Mouse (Mus musculus): ENCODE measurements around the gene Hist1h2bf.
"Not testable (repeated sequence)": the region's sequence is repeated elsewhere in the genome, so short reads cannot be mapped to it uniquely, and the experiment has no call there.

Hist1h2bf gene

DNA sequence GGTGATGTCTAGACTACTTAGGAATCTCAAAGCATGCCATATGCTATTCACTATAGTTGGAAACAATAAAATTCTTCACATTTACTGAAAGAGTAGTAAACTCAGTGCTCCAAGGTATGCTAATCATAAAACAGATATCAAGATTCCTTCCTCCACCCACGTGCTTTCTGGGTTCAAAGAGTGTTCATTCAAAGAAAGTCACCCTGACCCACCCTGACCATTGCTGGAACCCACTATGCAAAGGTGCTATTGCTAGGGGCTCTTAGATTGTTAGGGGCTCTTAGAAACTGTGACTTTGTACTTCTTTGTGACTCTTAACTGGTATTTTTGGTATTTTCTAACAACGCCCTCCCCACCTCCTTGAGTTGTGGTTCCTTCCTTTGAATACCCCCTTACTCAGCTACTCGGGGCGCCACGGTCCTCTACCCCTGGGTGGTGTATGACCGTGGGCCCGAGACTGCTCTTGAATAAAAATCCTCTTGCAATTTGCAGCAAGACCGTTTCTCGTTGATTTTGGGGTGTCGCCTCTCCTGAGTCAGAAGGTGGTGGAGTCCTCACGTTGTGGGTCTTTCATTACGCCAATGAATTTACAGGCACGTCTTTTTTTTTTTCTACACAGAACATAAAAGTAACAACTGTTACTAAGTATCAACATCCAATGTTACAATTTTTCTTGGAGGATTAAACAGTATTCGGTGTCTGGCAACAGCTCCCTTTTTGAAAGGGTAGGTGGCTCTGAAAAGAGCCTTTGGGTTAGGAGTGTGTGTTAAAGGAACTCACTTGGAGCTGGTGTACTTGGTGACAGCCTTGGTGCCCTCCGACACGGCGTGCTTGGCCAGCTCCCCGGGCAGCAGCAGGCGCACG lies 730 bp downstream of the Hist1h2bf start:
- not testable (repeated sequence) for ATAC-seq (ENCODE audit: insufficient number of reproducible peaks, low FRiP score, low TSS enrichment)

DNA sequence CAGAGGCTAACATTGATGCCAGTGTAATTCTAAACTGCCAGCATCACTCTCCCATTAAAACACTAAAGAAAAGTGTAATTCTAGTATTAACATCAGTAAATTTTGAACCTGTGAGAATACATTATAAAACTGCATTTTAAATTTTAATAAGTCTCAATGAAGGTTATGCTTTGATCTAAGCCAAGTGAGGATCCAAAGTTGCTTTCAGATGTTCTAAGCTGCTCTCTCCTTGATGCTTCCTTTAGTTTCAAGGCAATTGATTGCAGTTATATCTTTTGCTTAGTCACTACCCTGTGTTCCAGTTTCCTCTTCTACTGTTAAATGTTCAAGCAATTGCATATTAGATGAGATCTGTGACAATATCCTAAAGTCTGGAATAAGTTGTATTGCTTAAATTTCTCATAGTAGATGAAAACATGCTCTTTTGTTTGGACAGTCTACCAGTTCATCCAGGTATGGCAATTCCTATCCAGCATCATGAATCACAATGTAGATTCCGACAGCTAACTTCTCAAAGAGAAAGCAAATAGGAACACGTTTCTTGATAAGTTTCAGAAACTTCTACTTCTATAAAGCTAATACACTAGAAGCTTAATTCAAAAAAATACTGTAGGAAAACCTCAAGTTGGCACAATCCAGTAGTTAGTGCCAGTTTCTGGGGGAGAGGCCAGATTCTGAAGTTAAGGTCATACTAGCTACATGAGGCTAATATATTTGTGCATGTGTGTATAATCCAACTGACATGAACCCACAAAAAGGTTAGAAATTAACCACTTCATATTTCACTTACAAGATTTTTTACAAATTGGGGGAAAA lies 1.6 kb downstream of the Hist1h2bf start:
- no peak for ATAC-seq (ENCODE audit: insufficient number of reproducible peaks, low FRiP score, low TSS enrichment)

DNA sequence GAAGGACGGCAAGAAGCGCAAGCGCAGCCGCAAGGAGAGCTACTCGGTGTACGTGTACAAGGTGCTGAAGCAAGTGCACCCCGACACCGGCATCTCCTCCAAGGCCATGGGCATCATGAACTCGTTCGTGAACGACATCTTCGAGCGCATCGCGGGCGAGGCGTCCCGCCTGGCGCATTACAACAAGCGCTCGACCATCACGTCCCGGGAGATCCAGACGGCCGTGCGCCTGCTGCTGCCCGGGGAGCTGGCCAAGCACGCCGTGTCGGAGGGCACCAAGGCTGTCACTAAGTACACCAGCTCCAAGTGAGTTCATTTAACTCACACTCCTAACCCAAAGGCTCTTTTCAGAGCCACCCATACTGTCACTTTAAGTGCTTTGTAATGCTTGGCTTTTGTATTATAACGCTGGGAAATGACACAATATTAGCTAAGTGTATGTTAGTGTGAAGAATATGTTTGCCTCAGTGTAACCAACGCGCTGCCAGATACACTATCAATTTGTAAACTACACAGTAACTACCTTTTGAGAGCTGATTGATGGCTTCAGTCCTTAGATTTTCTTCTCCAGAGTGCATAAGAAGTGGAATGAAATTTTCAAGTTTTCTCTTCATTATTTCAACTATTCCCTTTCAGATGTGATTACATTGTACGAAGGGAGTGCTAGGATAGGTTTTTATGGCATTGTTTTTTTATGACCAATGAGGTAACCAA lies 2.3 kb downstream of the Hist1h2bf start:
- not testable (repeated sequence) for ATAC-seq (ENCODE audit: insufficient number of reproducible peaks, low FRiP score, low TSS enrichment)

DNA sequence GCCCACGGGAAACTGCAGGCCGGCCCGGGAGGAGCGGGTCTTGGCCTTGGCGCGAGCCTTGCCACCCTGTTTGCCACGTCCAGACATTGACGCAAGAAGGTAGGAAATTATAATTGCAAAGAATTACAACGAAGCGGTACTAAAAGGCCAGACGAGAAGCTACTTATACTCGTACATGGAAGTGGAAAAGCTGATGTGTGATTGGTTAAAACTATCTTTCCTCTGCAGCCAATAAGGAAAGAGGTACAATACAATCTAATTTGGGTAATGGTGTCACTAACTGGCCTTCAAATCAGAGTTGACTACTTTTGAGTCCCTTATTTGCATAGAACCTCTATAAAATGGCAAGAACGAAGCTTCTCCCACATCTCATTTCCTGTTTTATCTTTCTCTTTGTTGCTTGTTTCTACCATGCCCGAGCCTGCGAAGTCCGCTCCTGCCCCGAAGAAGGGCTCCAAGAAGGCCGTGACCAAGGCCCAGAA lies 2.9 kb downstream of the Hist1h2bf start, which contains the start of the genes Hist1h2ae and Hist1h2bg:
Gene Hist1h2ae, minus strand, starts transcription at position 199 of the 482 bp plus-strand sequence.
Gene Hist1h2bg, plus strand, starts transcription at position 375 of the 482 bp plus-strand sequence.
- peak; percentile 97 for ATAC-seq (ENCODE audit: insufficient number of reproducible peaks, low FRiP score, low TSS enrichment)

DNA sequence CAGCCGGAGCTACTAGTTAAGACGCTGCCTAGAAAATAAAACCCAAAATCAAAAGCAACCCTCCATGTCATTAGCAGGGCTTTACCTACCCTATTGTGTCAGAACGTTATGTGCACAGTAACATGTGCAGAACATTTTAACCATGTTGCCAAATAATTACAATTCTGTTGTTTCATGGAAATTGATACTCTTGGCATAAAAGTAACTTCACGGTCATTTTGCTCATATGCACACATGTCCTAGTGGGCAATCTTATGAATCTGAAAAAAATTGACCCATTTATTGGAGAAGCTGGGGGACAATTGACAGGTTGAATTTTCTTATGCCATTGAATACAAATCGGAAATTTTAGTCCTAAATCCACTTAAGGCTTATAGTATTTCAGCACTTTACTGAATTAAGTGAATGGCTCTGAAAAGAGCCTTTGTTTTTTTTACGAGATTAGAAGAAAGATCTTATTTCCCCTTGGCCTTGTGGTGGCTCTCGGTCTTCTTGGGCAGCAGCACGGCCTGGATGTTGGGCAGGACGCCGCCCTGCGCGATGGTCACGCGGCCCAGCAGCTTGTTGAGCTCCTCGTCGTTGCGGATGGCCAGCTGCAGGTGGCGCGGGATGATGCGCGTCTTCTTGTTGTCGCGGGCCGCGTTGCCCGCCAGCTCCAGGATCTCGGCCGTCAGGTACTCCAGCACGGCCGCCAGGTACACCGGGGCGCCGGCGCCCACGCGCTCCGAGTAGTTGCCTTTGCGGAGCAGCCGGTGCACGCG lies 3.6 kb downstream of the Hist1h2bf start:
- not testable (repeated sequence) for ATAC-seq (ENCODE audit: insufficient number of reproducible peaks, low FRiP score, low TSS enrichment)

DNA sequence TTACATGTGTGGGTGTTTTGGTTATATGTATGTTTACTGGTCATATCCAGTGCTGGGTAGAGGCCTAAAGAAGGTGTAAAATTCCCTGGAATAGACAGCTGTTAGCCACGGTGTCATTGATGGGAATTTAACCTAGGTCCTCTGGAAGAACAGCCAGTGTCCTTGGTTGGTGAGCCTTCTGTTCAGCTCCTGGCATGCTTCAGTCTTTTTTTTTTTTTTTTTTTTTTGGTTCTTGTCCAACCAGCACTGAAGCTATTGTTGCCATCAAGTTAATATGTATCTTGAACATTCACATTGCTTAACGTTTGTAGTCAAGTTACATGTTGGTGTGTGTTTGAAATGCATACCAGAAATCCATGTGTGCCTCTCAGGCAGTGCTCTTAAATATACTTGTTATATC lies 9.5 kb downstream of the Hist1h2bf start:
- no peak for ATAC-seq (ENCODE audit: insufficient number of reproducible peaks, low FRiP score, low TSS enrichment)

DNA sequence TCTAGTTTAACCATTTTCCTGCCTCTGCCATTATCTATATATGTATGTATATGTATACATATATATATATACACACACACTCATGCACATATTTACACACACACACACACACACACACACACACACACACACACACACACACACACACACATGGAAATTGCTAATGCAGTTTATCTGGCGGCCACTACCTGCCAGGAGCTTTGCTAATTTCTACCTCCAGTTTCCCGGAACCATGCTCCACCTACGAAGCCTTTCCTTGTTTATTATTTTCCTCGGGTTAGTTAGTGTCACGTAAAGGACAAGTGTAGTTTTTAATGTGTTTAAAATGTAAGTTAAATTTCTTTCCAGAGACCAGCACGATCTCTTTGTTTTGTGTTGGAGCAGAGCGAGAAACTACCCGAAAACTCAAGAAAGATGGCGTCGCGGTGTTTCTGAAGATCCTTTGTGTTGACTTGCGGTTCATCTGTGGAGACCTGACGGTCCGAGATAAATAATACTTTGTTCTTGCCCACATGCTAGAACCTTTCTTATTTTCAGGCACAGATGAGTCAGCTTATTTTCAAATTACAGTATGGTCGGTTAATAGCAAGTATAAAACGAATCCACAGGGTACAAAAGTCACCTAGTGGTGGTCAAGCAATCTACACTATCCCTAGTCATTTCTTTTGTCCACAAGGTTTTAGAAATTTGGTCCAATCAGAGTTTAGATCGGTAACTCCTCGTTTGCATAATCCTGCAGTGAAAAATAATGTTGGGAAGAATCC lies 11.1 kb downstream of the Hist1h2bf start:
- peak; percentile 71 for ATAC-seq (ENCODE audit: insufficient number of reproducible peaks, low FRiP score, low TSS enrichment)

DNA sequence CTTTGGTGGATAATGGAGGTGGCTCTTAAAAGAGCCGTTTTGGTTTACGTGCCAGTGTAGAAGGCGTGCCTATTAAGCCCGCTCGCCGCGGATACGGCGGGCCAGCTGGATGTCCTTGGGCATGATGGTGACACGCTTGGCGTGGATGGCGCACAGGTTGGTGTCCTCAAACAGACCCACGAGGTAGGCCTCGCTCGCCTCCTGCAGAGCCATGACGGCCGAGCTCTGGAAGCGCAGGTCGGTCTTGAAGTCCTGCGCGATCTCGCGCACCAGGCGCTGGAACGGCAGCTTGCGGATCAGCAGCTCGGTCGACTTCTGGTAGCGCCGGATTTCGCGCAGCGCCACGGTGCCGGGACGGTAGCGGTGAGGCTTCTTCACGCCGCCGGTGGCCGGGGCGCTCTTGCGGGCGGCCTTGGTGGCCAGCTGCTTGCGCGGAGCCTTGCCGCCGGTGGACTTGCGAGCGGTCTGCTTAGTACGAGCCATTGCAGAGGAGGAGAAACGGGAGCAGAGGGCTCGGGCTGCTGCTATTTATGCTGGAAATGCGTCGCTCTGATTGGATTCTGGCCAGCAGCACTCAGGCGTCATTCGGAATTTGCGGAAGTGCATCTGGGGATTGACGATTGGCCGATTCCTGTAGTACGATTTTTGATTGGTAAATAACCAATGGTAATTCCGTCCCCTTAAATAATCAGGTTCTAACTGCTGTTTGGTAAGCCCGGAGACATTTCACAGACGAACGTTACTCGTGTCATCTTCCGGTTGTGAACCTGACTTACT lies 11.9 kb downstream of the Hist1h2bf start, which contains the start of gene Hist1h3e:
Gene Hist1h3e, minus strand, starts transcription at position 487 of the 777 bp plus-strand sequence.
- peak; percentile 93 for ATAC-seq (ENCODE audit: insufficient number of reproducible peaks, low FRiP score, low TSS enrichment)

DNA sequence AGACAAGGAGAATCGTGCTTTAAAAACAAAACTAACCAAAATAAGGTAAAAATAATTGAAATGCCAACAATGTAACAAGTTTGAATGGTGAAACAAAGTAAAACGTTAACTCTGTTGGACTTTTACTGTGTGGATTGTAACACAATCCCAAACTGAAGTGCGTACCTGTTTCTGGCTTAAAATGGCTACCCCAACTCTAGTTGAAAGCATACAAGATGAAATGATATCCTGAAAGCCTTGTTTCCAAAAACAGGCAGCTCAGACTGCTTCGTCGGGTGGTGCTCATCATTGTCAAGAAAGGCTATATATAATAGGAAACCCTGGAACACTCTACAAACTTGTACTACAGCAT lies 12.5 kb downstream of the Hist1h2bf start:
- not testable (repeated sequence) for ATAC-seq (ENCODE audit: insufficient number of reproducible peaks, low FRiP score, low TSS enrichment)

DNA sequence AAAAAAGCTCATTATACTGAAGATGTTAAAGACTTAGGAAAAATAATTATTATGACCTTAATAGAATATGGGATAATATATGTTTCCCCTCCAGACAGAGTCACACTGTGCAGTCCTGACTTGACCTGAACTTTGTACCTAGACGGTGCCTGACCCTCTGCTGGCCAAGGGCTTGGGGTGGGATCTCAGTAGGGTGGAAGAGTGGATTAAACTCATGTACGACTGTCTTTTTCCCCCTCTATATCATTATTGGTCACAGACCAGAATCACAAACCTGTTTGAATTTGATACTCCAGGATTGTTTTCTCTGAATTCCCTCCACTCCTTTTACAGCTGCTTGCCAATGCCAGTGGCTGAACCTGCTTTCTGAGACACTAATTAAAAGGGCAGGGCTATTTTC lies 13.3 kb downstream of the Hist1h2bf start:
- not testable (repeated sequence) for ATAC-seq (ENCODE audit: insufficient number of reproducible peaks, low FRiP score, low TSS enrichment)

DNA sequence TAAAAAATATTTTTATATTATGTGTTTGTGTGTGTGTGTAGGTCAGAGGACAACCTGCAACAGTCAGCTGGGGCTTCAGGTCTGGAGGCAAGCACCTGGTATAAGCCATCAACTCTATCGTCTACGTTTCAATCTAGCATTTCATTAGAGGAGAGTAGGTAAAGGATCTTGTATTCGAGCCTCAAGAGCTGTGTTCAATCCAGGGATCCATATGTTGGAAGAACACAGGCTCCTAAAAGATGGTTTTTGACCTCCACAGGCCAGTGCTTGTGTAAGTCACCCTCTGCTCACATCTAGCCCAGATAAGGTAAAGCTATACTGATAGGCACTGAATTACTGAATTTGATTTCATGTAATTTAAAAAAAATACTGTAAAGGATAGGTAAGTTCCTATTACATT lies 17.1 kb downstream of the Hist1h2bf start:
- ATAC-seq (ENCODE audit: insufficient number of reproducible peaks, low FRiP score, low TSS enrichment), result no peak

DNA sequence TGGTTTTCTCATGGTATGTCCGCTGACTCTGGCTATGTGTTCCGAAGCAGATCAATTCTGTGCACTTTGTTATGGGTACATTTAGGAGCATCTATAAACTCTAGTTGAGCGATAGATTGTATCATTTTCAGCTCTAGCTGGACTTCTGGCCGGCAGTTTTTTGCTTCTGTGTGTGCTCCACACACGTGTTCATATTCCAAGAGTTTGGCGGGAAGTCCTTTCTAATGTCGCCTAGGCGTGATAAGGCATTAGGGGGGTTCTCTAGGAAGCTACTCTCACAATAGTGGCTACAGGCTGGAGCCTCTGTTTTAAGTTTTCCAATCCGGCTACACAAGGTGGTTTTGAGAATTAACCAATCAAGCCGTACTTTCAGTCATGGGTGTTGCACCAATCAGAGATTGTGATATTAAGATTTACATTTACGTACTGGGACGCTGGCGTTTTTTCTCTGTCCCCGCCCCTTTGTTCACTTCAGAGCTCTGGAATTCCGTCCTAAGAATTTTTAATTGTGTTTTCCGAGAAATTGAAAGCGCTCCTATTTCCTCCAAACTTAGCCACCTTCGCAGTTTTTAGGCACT lies 18.1 kb downstream of the Hist1h2bf start:
- ATAC-seq (ENCODE audit: insufficient number of reproducible peaks, low FRiP score, low TSS enrichment), result peak; percentile 86

DNA sequence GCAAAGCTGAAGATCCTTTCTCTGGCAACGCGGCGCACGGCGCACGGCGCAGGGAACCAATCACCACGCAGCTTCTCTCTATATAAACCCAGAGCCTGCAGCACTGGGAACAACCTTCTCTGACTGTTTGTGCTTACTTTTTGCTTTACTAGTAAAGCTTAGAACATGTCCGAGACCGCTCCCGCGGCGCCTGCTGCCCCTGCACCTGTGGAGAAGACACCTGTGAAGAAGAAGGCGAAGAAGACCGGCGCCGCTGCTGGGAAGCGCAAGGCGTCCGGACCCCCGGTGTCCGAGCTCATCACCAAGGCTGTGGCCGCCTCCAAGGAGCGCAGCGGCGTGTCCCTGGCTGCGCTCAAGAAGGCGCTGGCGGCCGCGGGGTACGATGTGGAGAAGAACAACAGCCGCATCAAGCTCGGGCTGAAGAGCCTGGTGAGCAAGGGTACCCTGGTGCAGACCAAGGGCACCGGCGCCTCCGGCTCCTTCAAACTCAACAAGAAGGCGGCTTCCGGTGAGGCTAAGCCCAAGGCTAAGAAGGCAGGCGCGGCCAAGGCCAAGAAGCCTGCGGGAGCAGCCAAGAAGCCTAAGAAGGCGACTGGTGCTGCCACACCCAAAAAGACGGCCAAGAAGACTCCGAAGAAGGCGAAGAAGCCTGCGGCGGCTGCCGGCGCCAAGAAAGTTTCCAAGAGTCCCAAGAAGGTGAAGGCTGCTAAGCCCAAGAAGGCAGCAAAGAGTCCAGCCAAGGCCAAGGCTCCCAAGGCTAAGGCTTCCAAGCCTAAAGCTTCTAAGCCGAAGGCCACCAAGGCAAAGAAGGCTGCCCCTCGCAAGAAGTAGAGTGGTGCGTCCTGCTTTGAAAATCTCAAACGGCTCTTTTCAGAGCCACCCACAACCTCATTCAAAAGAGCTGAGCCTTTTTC lies 18.8 kb downstream of the Hist1h2bf start:
- peak; percentile 69; the same call in 1 of the 2 replicates for ATAC-seq (ENCODE audit: insufficient number of reproducible peaks, low FRiP score, low TSS enrichment)

DNA sequence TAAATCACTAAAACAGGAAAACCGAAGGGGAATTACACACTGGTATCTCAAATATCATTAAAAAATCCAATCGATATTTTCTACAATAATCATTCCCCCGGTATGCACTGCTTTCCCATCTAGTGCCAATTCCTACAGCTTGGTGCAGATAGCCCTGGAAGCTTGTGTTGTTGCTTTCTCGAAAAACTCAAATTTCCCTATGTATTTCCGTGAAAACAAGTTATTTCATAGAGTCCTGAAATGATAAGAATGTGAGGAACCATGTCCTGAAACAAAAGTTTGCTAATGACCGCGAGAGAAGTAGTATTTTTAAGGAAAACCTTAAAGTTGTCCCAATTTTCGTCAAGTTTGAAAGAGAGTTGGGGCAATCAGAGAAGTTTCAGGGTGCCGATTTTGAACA lies 19.6 kb downstream of the Hist1h2bf start:
- ATAC-seq (ENCODE audit: insufficient number of reproducible peaks, low FRiP score, low TSS enrichment), result no peak

DNA sequence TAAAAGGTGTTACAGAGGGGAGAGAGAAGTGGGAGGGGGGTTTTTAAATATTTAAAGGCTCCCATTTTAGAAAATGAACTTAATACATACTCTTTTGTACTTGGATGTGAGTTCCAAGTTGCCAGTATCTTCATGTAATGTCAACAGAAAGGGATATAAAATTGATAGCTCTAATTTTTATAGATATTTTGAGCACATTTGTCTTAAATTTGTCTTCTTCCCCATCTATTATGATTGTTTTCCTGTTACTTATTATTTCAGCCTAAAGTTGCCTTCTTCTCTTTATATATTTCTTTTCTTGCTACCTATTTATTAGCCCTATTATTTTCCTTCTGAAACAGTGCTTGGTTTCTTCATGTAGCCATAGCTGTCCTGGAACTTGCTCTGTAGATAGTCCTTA lies 21.0 kb downstream of the Hist1h2bf start, which contains the start of gene Hist1h1d:
Gene Hist1h1d, plus strand, starts transcription at position 301 of the 400 bp plus-strand sequence.
- ATAC-seq (ENCODE audit: insufficient number of reproducible peaks, low FRiP score, low TSS enrichment), result no peak

Measured in cerebellum, adult (tissue).